Mouse (Mus musculus) hindbrain, embryonic 10.5 days (tissue): ENCODE measurements around the gene Esp18. TPM values are rescaled to one million over a fixed set of nuclear protein-coding genes. Genes with fewer than 3 reads are reported as not detected.

ENCODE experiments used
- DNase-seq: peaks from one replicate; pipeline ENCODE4 v3.0.0-alpha.2; 2017; ENCODE audit warnings: low spot score
- H3K27ac ChIP-seq: fragments of 300-500 bp; sonication (generic); 2 replicates; pipeline ENCODE4 v1.5.1; 2016; ENCODE audit warnings: mild to moderate bottlenecking, moderate library complexity
- H3K27me3 ChIP-seq: fragments of 300-500 bp; sonication (generic); 2 replicates; pipeline ENCODE4 v1.6.1; 2016; ENCODE audit warnings: mild to moderate bottlenecking; ENCODE audit not compliant: poor library complexity, insufficient read depth, severe bottlenecking
- H3K36me3 ChIP-seq: fragments of 300-500 bp; sonication (generic); 2 replicates; pipeline ENCODE4 v1.6.1; 2016; ENCODE audit warnings: mild to moderate bottlenecking, moderate library complexity
- H3K4me1 ChIP-seq: fragments of 300-500 bp; sonication (generic); replicated peaks from 2 replicates; pipeline ENCODE4 v1.6.1; 2016; ENCODE audit warnings: mild to moderate bottlenecking
- H3K4me3 ChIP-seq: fragments of 300-500 bp; sonication (generic); 2 replicates; pipeline ENCODE4 v1.5.1; 2016; ENCODE audit warnings: mild to moderate bottlenecking, moderate library complexity
- H3K9me3 ChIP-seq: fragments of 300-500 bp; sonication (generic); 2 replicates; pipeline ENCODE4 v1.6.1; 2016; ENCODE audit warnings: mild to moderate bottlenecking, moderate library complexity
- WGBS: fragments of 180-500 bp; shearing (Covaris S2); methylation state at CpG from one replicate; pipeline ENCODE4 v1.1.7; 2016; 5-methylcytosine and 5-hydroxymethylcytosine counted together
- polyA plus RNA-seq: library from polyadenylated mRNA; unstranded; fragments of >200 nt; fragmentation: Nextera tagmentation; extraction: Ambion mirVana; gene quantifications from 2 replicates; pipeline ENCODE4 v1.2.1, GENCODE M21; 2016

The Esp18 gene
- polyA plus RNA-seq: not detected in 2 replicates

- DNase-seq: no peak
- Histone ChIP-seq H3K4me1 (no peaks in the 10 kb centered on the region), H3K9me3 (no peaks in the 10 kb centered on the region), H3K27ac (no peak within 1 kb of the TSS), H3K27me3 (no peaks in the 10 kb centered on the region), H3K36me3 (no peaks in the 10 kb centered on the region), H3K4me3 (no peak within 1 kb of the TSS)
- WGBS: 84% methylated on average over 2 of the region's 2 CpGs
These were observed at the start of gene Esp18 for GRCm38 (mm10) chr17:39406059-39406458. Gene Esp18 (plus strand): TSS chr17:39406359.

GRCm38 (mm10) chr17:39363316-39363715 is 42.8 kb upstream of the Esp18 start:
- Histone ChIP-seq H3K4me1 (no peaks in the 10 kb centered on the region), H3K4me3 (no peak overlapping the region), H3K27ac (no peak overlapping the region), H3K27me3 (no peaks in the 10 kb centered on the region), H3K36me3 (no peaks in the 10 kb centered on the region), H3K9me3 (0 out of 2 replicates have a peak, but pooled peaks cover 9% of the 10 kb centered on the region)
- DNase-seq: no peak
- 66% methylated on average over 3 of the region's 3 CpGs for WGBS

Other genes with a start within 250 kb of the Esp18 start
- not detected in 2 replicates for gene Esp16, start 129.8 kb downstream of the Esp18 start, polyA plus RNA-seq
- gene Esp15, start 234.6 kb downstream of the Esp18 start, polyA plus RNA-seq: not detected in 2 replicates